Mouse (Mus musculus): Measurements from ENCODE around the gene Ap4b1. TPM values are rescaled to one million over a fixed set of nuclear protein-coding genes. Genes with fewer than 3 reads are reported as not detected.

The Ap4b1 gene
- polyA plus RNA-seq, 1 experiment = 14.7 TPM

GRCm38 (mm10) chr3:103851882-103852281 is 42.6 kb downstream of the Ap4b1 start:
- DNase-seq (ENCODE audit: extremely low spot score in 1 of 2, low spot score in 1 of 2) = no peak

- peak in 1 of 2 experiments; percentile 63 for DNase-seq (ENCODE audit: extremely low spot score in 1 of 2, low spot score in 1 of 2)
These were observed 43.4 kb downstream of the Ap4b1 start for GRCm38 (mm10) chr3:103852565-103853299.

GRCm38 (mm10) chr3:103853804-103854203 is 44.5 kb downstream of the Ap4b1 start:
- DNase-seq (ENCODE audit: extremely low spot score in 1 of 2, low spot score in 1 of 2) = no peak

GRCm38 (mm10) chr3:103857036-103857805 is 47.9 kb downstream of the Ap4b1 start:
- DNase-seq (ENCODE audit: extremely low spot score in 1 of 2, low spot score in 1 of 2) = no peak

- DNase-seq (ENCODE audit: extremely low spot score in 1 of 2, low spot score in 1 of 2) = no peak
These were observed 48.8 kb downstream of the Ap4b1 start for GRCm38 (mm10) chr3:103857977-103858563.

- DNase-seq (ENCODE audit: extremely low spot score in 1 of 2, low spot score in 1 of 2) = no peak
These were observed 49.8 kb downstream of the Ap4b1 start, which contains the start of gene Ptpn22 for GRCm38 (mm10) chr3:103858881-103859801. Gene Ptpn22 (plus strand): TSS chr3:103859795.

GRCm38 (mm10) chr3:103859851-103860391 is 50.6 kb downstream of the Ap4b1 start:
- no peak for DNase-seq (ENCODE audit: extremely low spot score in 1 of 2, low spot score in 1 of 2)

- DNase-seq (ENCODE audit: extremely low spot score in 1 of 2, low spot score in 1 of 2) = no peak
These were observed 53.5 kb downstream of the Ap4b1 start for GRCm38 (mm10) chr3:103862721-103863220.

GRCm38 (mm10) chr3:103864200-103864599 is 54.9 kb downstream of the Ap4b1 start:
- DNase-seq (ENCODE audit: extremely low spot score in 1 of 2, low spot score in 1 of 2) = no peak

- DNase-seq (ENCODE audit: extremely low spot score in 1 of 2, low spot score in 1 of 2) = no peak
These were observed 58.2 kb downstream of the Ap4b1 start for GRCm38 (mm10) chr3:103867424-103867971.

- no peak for DNase-seq (ENCODE audit: extremely low spot score in 1 of 2, low spot score in 1 of 2)
These were observed 58.7 kb downstream of the Ap4b1 start for GRCm38 (mm10) chr3:103868008-103868407.

Other genes starting within 250 kb of the Ap4b1 start
- gene Syt6, start 234.3 kb upstream of the Ap4b1 start, polyA plus RNA-seq (2012; rRNA removed) = 61.9 and 68.6 TPM in 2 replicates
- gene Atg4a-ps, start 163.5 kb upstream of the Ap4b1 start, polyA plus RNA-seq (2012; rRNA removed) = 0.06 and 0.12 TPM in 2 replicates
- gene Olfml3, start 71.5 kb upstream of the Ap4b1 start, polyA plus RNA-seq (2012; rRNA removed) = 11.0 and 14.8 TPM in 2 replicates
- not detected in 2 replicates for gene Gm10964, start 70.2 kb upstream of the Ap4b1 start, polyA plus RNA-seq (2012; rRNA removed)
- gene Hipk1, start 18.0 kb upstream of the Ap4b1 start, polyA plus RNA-seq (2012; rRNA removed) = 43.6 and 48.6 TPM in 2 replicates
- 5.0 and 6.3 TPM in 2 replicates for gene Dclre1b, start 76 bp upstream of the Ap4b1 start, polyA plus RNA-seq (2012; rRNA removed)
- gene Gm43064, start 53 bp downstream of the Ap4b1 start, polyA plus RNA-seq (2012; rRNA removed) = 0.20 TPM in 1 of 2 replicates, not detected in the other
- gene Bcl2l15, start 23.1 kb downstream of the Ap4b1 start, polyA plus RNA-seq (2012; rRNA removed) = 2.6 and 2.8 TPM in 2 replicates
- gene Ptpn22, start 50.3 kb downstream of the Ap4b1 start, polyA plus RNA-seq (2012; rRNA removed) = 0.92 and 1.1 TPM in 2 replicates
- gene Rsbn1, start 104.6 kb downstream of the Ap4b1 start, polyA plus RNA-seq (2012; rRNA removed) = 12.8 and 12.9 TPM in 2 replicates
- 26.4 and 26.8 TPM in 2 replicates for gene Phtf1, start 158.6 kb downstream of the Ap4b1 start, polyA plus RNA-seq (2012; rRNA removed)

Data from frontal cortex, adult 2 months (tissue).